Mouse (Mus musculus) lung, adult 18-20 months (tissue): ENCODE results near the gene 3110009E18Rik.

Experiments
- DNase-seq, 2 experiments: peaks; one replicate each; pipeline ENCODE4 v3.0.0; 2022; ENCODE audit warnings: mixed read lengths in 2 of 2

Gene 3110009E18Rik

DNA sequence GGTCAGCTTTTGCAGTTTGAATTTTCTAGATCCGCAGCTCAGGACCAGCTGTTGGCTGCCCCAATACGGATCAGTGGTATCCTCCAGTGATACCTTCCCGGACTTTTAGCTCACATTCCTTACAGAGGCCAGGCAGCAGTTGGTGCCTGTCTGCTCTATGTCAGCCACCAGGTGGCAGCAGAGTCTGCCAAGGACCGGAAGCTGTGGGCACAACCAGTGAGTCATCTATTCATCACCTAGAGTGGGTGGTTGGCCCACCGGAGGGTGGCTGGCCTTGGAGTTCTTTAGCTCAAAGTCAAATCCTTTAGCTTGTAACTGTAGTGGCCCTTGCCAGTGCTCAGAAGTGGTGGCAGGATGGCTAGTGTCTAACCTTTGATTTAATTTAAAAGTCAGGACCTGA lies 76.2 kb downstream of the 3110009E18Rik start:
- peak; percentile 58 to 59 for DNase-seq

DNA sequence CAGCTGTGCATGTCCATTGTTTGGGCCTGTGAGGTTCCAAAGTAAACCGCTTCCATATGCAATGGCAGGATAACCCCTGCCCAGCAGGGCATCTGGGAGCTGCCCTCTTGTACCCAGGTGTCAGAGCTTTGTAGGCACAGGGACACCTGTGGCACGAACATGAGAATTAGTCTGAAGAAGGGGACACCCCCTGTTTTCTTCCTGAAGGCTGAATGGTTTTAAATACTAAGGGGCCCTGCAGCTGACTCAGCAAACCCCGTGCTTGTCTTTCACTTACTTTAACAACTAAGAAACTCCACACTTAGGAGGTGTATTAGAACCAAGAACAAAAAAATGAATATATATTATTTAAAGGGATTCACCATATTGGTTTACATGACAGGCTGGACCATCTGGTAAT lies 77.2 kb downstream of the 3110009E18Rik start:
- DNase-seq, result no peak

DNA sequence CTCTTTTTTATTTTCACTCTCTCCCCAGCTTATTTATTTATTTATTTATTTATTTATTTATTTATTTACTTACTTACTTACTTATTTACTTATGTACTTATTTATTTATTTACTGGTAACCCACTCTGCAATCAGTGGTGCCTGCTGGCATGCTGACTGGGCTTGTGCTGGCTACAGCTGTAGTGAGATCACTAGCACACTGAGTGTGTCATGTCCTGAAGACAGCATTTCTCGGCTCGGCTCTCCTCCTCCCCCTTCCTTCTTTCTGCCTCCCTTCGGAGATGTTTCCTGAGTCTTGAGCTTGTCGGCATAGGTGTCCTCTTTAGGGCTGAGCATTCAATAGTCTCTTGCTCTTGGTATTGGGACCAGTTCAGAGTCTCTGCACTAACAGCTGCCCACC lies 78.0 kb downstream of the 3110009E18Rik start:
- DNase-seq, result no peak

DNA sequence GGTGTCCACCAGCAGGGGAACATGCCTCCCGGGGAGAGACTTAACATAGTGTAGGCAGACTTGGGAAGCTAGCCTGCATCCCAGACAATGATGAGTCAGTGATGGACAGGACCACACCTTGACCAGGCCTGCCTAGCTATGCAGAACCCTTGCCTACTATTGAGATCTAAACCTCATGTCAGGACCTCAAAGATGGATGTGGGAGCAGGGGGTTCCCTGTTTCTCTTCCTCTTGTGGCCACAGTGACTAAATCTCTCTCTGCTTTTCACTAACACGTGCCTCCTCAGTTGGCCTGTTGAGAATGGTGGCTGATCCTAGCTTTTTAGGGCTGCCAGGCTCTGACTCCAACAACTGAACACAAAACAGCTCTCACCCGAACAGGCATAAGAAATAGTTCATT lies 81.6 kb downstream of the 3110009E18Rik start:
- DNase-seq, result no peak

DNA sequence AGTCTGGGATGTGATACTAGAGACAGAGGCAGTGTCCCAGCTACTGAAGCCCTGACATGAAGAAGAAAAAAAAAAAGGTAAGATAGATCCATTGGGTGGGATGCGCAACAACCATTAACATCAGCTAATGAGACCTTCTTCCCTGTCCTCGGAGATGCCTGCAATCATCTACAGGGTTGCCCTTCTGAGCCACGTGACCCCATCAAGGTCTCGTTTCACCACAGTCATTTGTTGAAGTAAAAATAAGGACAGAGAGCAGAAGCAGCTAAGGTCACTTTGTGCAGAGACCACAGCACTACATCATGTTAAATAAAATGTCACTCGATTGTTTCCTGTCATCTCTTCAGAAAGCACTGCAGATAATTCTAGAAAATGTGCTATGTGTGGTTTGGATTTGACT lies 82.8 kb downstream of the 3110009E18Rik start:
- DNase-seq, result no peak

DNA sequence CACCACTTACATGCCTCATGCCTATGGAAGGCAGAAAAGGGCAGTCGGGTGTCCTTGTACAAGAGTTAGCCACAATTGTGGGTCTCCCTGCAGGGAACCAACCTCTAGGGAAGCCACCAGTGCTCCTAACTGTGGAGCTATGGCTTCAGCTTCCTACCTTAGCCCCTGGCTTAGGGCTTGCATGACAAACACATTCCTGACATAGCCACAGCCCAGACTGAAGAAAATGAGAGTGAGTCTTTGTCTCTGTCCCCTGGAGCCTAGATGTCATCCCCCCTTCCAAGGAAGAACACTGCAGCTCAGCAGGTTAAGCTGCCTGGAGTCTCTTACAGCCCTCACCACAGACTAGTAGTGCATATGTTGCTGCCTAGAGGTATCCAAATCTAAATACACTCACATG lies 83.8 kb downstream of the 3110009E18Rik start:
- DNase-seq, result no peak

DNA sequence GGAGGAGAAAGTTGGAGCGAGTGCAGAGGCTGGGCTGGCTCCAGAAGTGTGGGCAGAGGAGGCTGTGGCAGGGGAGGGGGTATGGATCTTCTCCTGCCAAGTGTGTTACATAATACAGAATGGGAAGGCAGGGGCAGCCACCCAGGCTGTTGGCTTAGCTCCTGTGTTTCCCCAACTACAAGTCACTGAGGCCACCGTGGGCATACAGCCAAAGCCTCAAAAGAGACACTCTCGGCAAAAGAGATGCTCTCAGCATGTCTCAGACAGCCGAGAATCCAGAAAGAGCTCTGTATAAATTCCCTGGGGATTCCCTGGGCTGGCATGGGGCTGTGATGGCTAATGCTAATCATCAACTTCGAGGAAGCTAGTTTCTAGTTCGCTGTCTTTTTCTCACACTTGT lies 86.6 kb downstream of the 3110009E18Rik start:
- DNase-seq, result peak in 1 of 2 experiments; percentile 5

DNA sequence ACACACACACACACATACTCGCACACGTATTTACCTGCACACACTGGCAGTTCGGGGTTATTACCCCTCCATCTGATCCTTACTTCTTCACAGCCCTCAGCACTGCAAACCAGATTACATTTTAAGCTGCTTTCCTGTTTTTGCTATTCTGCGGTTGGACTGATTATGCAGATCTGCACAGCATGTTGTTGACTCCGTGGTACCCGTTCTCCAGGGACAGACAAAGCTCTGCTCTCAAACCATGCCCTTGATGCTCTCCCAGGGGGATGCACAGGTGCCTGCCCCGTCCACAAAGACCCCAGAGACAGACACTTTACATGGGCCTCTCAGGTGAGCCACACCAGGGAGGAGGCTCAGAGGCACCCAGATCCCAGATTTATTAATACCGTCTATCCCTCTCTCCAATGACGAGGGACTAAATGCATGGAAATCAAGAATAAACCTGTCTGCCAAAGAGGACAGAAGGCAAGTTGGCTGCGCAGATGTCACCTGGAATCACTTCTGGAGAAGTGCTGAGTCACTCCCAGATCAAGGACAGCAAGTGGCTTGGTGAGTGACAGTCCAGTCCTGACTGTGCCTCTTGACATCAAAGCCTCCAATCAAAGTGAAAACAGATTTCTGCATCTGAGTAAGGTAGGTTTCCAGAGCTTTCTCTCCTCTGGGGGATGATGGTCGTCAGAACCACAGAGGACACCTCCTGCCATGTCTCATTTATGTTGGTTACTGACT lies 87.7 kb downstream of the 3110009E18Rik start:
- DNase-seq, result no peak

DNA sequence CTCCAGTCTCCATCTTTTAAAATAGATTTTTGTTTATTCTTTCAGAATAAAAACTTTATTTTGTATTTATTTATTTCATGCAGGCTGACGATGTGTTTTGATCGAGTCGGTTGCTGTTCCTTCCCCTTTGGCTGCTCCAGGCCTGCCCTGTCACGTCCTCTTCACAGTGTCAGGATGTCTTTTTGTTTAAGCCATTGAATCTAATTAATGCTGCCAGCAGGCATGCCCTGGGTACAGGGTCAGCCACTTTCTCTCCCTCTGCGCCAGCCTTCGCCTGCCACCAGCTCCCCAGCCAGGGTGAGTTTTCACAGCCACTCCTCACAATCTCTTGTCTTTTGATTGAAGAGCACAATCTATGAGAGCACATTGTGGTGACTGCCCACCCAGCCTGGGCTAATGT lies 99.9 kb downstream of the 3110009E18Rik start:
- DNase-seq, result no peak

DNA sequence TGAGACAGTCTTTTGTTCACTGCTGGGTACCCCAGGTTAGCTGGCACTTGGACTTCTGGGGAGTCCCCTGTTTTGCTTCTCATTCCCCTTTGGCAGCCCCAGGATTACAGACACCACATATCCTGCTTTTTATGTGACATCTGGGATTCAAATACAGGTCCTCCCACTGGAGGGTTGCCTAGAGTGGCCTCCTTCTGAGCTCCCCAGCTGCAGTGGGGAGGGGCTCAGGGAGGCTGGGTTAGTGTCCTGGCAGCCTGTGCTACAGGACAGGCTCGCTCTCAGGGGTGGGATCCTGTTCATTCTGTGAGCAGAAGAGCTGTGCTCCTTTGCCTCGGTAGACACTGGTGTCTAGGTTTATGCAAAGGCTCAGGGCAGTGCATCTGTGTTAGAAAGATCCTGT lies 100.3 kb downstream of the 3110009E18Rik start:
- DNase-seq, result no peak

DNA sequence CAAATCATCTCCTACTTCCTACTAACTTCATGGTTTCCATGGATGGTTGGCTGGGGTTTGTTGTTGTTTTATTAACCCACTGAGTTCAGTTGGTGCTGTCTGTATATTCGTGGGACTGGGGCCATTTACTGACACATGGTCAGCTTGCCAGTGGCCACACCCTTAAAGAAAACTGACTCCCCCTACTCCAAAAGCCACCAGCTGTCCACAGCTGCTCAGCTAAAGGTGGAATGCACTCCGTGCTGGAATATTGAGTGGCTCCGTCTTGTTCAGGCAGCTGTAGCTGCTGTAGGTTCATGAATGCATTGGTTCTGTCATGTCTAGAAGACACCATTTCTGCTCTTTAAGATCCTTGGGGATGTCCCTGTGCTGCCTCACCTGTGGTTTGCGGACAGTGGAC lies 102.6 kb downstream of the 3110009E18Rik start:
- no peak for DNase-seq

DNA sequence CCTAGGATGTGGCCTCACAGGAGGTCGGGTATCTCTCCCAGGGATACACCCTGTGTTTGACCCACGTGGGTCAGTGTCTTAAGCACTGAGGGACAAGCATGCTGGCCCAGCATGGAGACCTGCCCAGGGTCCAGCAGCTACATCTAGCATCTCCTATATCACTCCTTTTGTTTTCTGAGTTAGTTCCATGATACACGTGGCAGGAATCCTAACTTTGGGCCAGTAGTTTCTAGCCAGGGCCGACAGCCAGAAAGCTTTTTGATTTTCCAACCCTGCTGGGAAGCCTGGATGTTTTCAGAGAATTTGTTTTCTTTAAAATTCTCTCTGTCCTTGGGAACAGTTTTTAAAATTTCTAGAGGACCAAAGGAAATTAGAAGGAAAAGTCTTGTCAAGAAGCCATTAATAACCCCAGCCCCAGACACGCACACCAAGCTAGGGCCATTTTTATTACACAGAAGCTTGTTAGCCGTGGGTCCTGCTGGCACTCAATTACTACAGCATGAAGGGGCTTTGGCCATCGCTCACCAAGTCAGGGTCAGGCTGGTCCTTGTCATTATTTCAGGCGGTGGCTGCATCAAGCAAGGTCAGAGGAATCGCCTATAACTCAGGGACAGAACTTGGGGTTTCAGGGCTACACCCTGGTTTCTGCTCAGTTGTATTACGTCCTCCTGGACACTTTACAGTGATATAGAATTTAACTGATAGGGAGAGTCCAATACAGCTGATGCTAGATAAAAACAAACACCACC lies 108.9 kb downstream of the 3110009E18Rik start:
- no peak for DNase-seq

DNA sequence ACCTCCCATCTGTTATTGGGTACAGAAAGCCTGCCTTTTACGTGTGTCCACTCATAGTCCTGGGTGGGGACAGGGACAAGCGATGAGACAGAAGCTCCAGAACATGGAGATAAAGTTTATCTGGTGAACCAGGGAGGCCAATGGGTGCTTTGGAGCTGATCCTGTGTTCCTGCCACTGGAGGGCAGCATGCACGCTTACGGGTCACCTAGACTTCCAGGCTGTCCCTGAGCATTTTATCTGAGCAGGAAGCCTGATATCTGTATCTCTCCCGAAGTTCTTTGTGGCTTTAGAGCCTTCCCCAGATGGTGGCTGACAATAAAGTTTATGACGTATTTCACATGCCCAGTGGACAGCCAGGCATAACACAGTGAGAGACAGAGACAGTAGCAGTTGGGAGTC lies 110.3 kb downstream of the 3110009E18Rik start:
- no peak for DNase-seq

DNA sequence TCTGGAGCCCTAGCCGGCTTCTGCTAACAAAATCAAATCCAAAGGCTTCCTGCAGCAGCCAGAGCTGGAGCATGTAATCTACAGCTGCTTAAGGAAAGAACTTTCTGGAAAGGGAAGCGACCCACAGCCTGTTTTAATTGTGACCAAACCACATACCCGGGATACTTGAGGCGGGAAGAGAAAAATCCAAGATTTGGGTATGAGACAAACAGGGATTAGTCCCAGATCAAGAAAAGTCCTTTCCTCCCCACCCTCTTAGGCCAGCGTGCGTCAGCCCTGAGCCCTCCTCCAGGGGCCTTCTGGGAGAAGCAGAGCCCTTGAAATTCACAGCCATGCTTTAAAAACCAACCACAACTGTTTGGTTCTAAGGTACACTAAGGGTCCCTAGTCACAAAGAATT lies 111.2 kb downstream of the 3110009E18Rik start:
- DNase-seq, result no peak

DNA sequence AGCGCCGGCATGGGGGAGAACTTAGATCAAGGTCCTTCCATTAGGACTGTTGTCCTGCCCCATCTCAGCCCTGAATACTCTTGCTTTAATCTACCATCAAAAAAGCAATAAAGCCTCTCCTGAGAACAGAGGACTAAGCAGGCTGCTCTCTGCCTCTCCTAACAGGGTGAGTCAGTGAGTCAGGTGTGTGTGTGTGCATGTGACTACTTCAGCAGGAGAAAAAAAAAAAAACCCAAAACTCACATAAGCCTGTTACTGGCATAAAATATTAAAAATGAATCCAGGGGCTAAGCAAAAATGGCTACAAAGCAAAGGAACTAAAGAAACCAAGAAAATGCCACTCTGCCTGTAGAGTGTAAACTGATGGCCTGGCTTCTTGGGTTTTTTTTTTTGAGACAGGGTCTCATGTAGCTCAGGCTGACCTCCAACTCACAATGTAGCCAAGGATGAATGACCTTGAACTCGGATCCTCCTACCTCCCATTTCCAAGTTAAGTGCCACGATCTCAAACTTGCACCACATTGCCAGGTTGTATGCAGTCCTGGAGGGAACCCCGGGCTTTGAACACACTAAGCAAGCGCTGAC lies 114.7 kb downstream of the 3110009E18Rik start:
- DNase-seq, result no peak

DNA sequence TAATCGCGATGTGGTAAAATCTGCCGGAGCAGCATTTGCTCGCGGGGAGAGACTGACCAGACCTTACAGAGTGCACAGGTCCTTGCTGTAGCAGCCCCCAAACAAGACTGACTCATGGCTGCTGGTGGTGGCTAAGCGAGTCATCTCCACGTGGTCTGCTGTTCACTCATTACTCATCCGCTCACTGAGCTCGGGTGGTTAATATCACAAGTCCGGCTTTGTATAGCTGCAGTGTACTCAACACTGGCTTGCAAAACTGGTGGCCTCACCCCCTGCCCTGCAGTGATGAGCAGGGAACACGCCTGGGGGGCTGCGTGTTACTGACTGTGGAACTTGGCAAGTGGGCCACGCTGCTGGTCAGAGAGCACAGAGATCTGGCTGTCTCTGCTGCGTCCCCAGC lies 115.4 kb downstream of the 3110009E18Rik start:
- no peak for DNase-seq

DNA sequence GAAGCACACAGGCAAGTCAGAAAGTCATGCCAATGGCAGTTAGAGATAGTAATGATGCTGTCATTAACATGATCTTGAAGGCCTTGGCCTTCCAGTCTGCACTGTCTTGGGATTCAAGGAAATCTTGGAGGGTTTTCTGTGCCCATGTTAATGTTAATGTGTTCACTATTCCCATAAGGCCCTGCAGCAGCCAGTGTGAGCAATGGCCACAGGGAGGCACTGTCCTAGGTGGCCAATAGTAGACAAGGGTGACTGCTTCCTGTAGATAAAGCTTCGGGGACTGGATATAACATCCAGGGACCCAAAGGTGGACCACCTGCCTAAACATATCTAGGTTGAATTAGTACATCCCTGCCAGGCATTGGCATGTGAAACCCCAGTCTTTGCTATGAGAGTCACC lies 116.1 kb downstream of the 3110009E18Rik start:
- DNase-seq, result no peak
